Mouse (Mus musculus) lung, adult 2 months (tissue): ENCODE results near the gene Plcl2.

Experiments
- CTCF ChIP-seq: fragments of 200-500 bp; IDR thresholded peaks from 2 replicates; pipeline ENCODE4 v1.5.1; 2011; ENCODE audit warnings: mild to moderate bottlenecking, low read length, control low read depth; ENCODE audit not compliant: insufficient read depth
- POLR2A ChIP-seq: fragments of 200-500 bp; IDR thresholded peaks from 2 replicates; pipeline ENCODE4 v1.6.1; 2011; ENCODE audit warnings: low read depth, mild to moderate bottlenecking, control low read depth, low read length, borderline replicate concordance; ENCODE audit errors: extremely low read depth

DNA sequence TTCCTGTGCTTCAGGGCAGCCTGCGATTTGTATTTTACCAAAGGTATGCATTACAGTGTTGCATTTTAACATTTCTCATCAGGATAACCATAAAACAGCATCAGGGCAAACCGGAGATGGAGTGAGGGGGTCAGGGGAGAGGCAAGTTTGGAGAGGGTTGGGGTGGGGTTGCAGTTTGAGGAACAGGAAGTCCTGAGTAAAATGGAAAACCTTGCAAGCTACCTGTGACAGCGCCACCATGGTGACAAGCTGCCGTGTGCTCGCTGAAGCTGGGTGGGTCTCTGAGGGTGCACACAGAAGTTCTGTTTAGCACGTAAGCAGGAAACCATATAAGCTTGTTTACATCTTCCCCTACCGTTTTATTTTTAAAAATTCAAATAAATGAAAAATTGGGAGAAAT is 25.5 kb upstream of the Plcl2 start:
- TF ChIP-seq CTCF = no peak
- TF ChIP-seq POLR2A = no peak
